Mouse (Mus musculus) lung, embryonic 16.5 days (tissue): ENCODE results near the gene Apol11a. TPM values are rescaled to one million over a fixed set of nuclear protein-coding genes. Genes with fewer than 3 reads are reported as not detected.
"Not testable (repeated sequence)": the region's sequence is repeated elsewhere in the genome, so short reads cannot be mapped to it uniquely, and the experiment has no call there.

Experiments
- ATAC-seq: fragments of 200-750 bp; cut with Nextera tagmentation; 2 replicates; pipeline ENCODE4 v1.8.0; 2017; ENCODE audit warnings: low read depth, mild to moderate bottlenecking, moderate library complexity
- H3K27ac ChIP-seq: fragments of 300-500 bp; sonication (generic); 2 replicates; pipeline ENCODE4 v1.5.1; 2014; ENCODE audit warnings: mild to moderate bottlenecking, control low read depth, low read length
- H3K27me3 ChIP-seq: fragments of 300-500 bp; sonication (generic); 2 replicates; pipeline ENCODE4 v1.6.1; 2014; ENCODE audit warnings: low read depth, low read length, mixed read lengths; ENCODE audit not compliant: control insufficient read depth, insufficient read depth
- H3K36me3 ChIP-seq: fragments of 300-500 bp; sonication (generic); 2 replicates; pipeline ENCODE4 v1.6.1; 2014; ENCODE audit warnings: low read length; ENCODE audit not compliant: control insufficient read depth, insufficient read depth
- H3K4me1 ChIP-seq: fragments of 300-500 bp; sonication (generic); replicated peaks from 2 replicates; pipeline ENCODE4 v1.6.1; 2014; ENCODE audit warnings: low read length, mixed read lengths; ENCODE audit not compliant: control insufficient read depth, insufficient read depth
- H3K4me2 ChIP-seq: fragments of 300-500 bp; sonication (generic); 2 replicates; pipeline ENCODE4 v1.6.1; 2014; ENCODE audit warnings: low read depth, low read length, control low read depth
- H3K4me3 ChIP-seq: fragments of 300-500 bp; sonication (generic); 2 replicates; pipeline ENCODE4 v1.5.1; 2014; ENCODE audit warnings: mild to moderate bottlenecking, low read length, control low read depth
- H3K9ac ChIP-seq: fragments of 300-500 bp; sonication (generic); 2 replicates; pipeline ENCODE4 v1.6.1; 2014; ENCODE audit warnings: low read length, control low read depth
- H3K9me3 ChIP-seq: fragments of 300-500 bp; sonication (generic); 2 replicates; pipeline ENCODE4 v1.6.1; 2016; ENCODE audit warnings: low read length; ENCODE audit not compliant: control insufficient read depth
- WGBS: fragments of 180-500 bp; shearing (Covaris S2); extraction: QIAGEN DNeasy Blood & Tissue Kit; methylation state at CpG from one replicate; pipeline ENCODE4 v1.1.7; 2014; 5-methylcytosine and 5-hydroxymethylcytosine counted together
- polyA plus RNA-seq: library from polyadenylated mRNA; unstranded; fragments of >200 nt; fragmentation: Nextera tagmentation; extraction: Ambion mirVana; gene quantifications from 2 replicates; pipeline ENCODE4 v1.2.1, GENCODE M21; 2015

Apol11a gene
- polyA plus RNA-seq: not detected in 2 replicates

GRCm38 (mm10) chr15:77507966-77508365, at the start of gene Apol11a:
Apol11a (plus strand) TSS chr15:77508271.
- not testable (repeated sequence) for H3K27ac ChIP-seq, ATAC-seq, H3K4me3 ChIP-seq

GRCm38 (mm10) chr15:77474699-77475390, 33.2 kb upstream of the Apol11a start:
- not testable (repeated sequence) for H3K9ac ChIP-seq, H3K4me3 ChIP-seq, ATAC-seq, H3K27ac ChIP-seq, H3K36me3 ChIP-seq, H3K27me3 ChIP-seq, H3K9me3 ChIP-seq, H3K4me1 ChIP-seq, H3K4me2 ChIP-seq
- 80% methylated on average over 7 of the region's 7 CpGs for WGBS

More at GRCm38 (mm10) chr15:77507966-77508365, at the start of gene Apol11a:
- not testable (repeated sequence) for H3K4me1 ChIP-seq, H3K9ac ChIP-seq, H3K4me2 ChIP-seq, H3K9me3 ChIP-seq, H3K36me3 ChIP-seq, H3K27me3 ChIP-seq

- not testable (repeated sequence) for H3K36me3 ChIP-seq, H3K9ac ChIP-seq, ATAC-seq, H3K4me3 ChIP-seq, H3K4me2 ChIP-seq, H3K4me1 ChIP-seq, H3K27ac ChIP-seq, H3K27me3 ChIP-seq, H3K9me3 ChIP-seq
- 77% methylated on average over 2 of the region's 2 CpGs for WGBS
Observed at GRCm38 (mm10) chr15:77476693-77477092, 31.4 kb upstream of the Apol11a start, which contains the start of gene Apol10a. Apol10a (plus strand) TSS chr15:77477047.

- ATAC-seq: no peak
- H3K36me3 ChIP-seq: no peaks in the 10 kb centered on the region
- no peak overlapping the region for H3K9ac ChIP-seq
- H3K4me1 ChIP-seq: no peaks in the 10 kb centered on the region
- WGBS: 61% methylated on average over 4 of the region's 4 CpGs
- no peak overlapping the region for H3K4me2 ChIP-seq
- H3K27me3 ChIP-seq: no peaks in the 10 kb centered on the region
- no peaks in the 10 kb centered on the region for H3K9me3 ChIP-seq
- H3K27ac ChIP-seq: no peak overlapping the region
- no peak overlapping the region for H3K4me3 ChIP-seq
Observed at GRCm38 (mm10) chr15:77482140-77482794, 25.8 kb upstream of the Apol11a start.

- H3K36me3 ChIP-seq, H3K4me1 ChIP-seq, H3K9ac ChIP-seq, H3K4me2 ChIP-seq, H3K27me3 ChIP-seq, ATAC-seq, H3K9me3 ChIP-seq, H3K4me3 ChIP-seq, H3K27ac ChIP-seq: not testable (repeated sequence)
- WGBS: no CpG with 5 or more reads among the region's 1 CpGs
Observed at GRCm38 (mm10) chr15:77493181-77493580, 14.9 kb upstream of the Apol11a start.

GRCm38 (mm10) chr15:77494694-77495093, 13.4 kb upstream of the Apol11a start:
- H3K27me3 ChIP-seq, H3K36me3 ChIP-seq, H3K9ac ChIP-seq, H3K4me2 ChIP-seq, H3K27ac ChIP-seq, H3K4me3 ChIP-seq, H3K9me3 ChIP-seq, H3K4me1 ChIP-seq: not testable (repeated sequence)
- ATAC-seq: 0 out of 2 replicates have a peak, but pooled peaks have one; percentile 31
- 35% methylated on average over 1 of the region's 1 CpGs for WGBS

- 52% methylated on average over 4 of the region's 4 CpGs for WGBS
- not testable (repeated sequence) for ATAC-seq, H3K27me3 ChIP-seq, H3K4me2 ChIP-seq, H3K9ac ChIP-seq, H3K9me3 ChIP-seq, H3K27ac ChIP-seq, H3K4me3 ChIP-seq, H3K4me1 ChIP-seq, H3K36me3 ChIP-seq
Observed at GRCm38 (mm10) chr15:77520596-77520995, 12.5 kb downstream of the Apol11a start.

GRCm38 (mm10) chr15:77523186-77523843, 15.2 kb downstream of the Apol11a start:
- H3K9me3 ChIP-seq, H3K4me2 ChIP-seq, H3K27ac ChIP-seq, H3K36me3 ChIP-seq, H3K9ac ChIP-seq, H3K4me3 ChIP-seq, H3K27me3 ChIP-seq, H3K4me1 ChIP-seq: not testable (repeated sequence)
- peak; percentile 23; the same call in 1 of the 2 replicates for ATAC-seq
- WGBS: 18% methylated on average over 6 of the region's 6 CpGs

GRCm38 (mm10) chr15:77533216-77533615, 25.1 kb downstream of the Apol11a start, which contains the start of gene Apol7c:
Apol7c (minus strand) TSS chr15:77533316.
- no peak within 1 kb of the TSS for H3K4me3 ChIP-seq
- H3K4me1 ChIP-seq: no peaks in the 10 kb centered on the region
- ATAC-seq: no peak
- no peaks in the 10 kb centered on the region for H3K9me3 ChIP-seq
- H3K4me2 ChIP-seq: no peak within 1 kb of the TSS
- no peaks in the 10 kb centered on the region for H3K36me3 ChIP-seq
- no peak within 1 kb of the TSS for H3K9ac ChIP-seq
- H3K27me3 ChIP-seq: no peaks in the 10 kb centered on the region
- H3K27ac ChIP-seq: no peak within 1 kb of the TSS
